Mouse (Mus musculus): ENCODE data around the gene Cmbl. TPM values are rescaled to one million over a fixed set of nuclear protein-coding genes. Genes with fewer than 3 reads are reported as not detected.
"Not testable (repeated sequence)": the region's sequence is repeated elsewhere in the genome, so short reads cannot be mapped to it uniquely, and the experiment has no call there.

Gene Cmbl
- polyA plus RNA-seq, 1 experiment from 2014 or later: 11.0 TPM

- ATAC-seq (ENCODE audit: insufficient read depth): no peak
- Histone ChIP-seq H3K27me3 (no peaks in the 10 kb centered on the region), H3K4me2 (no peak overlapping the region), H3K9me3 (replicated peaks) (no peaks in the 10 kb centered on the region), H3K4me1 (replicated peaks) (peaks cover 38% of the 10 kb centered on the region), H3K4me3 (replicated peaks) (no peak overlapping the region), H3K9ac (no peak overlapping the region), H3K27ac (replicated peaks) (no peak overlapping the region), H3K36me3 (replicated peaks) (no peaks in the 10 kb centered on the region)
- 37% methylated on average over 1 of the region's 1 CpGs for WGBS (ENCODE audit: insufficient replicate concordance)
These were observed 597 bp downstream of the Cmbl start for GRCm38 (mm10) chr15:31565786-31566185.

- H3K4me1 ChIP-seq (replicated peaks): peaks cover 52% of the 10 kb centered on the region
These were observed 2.2 kb downstream of the Cmbl start for GRCm38 (mm10) chr15:31567431-31567830.

DNA sequence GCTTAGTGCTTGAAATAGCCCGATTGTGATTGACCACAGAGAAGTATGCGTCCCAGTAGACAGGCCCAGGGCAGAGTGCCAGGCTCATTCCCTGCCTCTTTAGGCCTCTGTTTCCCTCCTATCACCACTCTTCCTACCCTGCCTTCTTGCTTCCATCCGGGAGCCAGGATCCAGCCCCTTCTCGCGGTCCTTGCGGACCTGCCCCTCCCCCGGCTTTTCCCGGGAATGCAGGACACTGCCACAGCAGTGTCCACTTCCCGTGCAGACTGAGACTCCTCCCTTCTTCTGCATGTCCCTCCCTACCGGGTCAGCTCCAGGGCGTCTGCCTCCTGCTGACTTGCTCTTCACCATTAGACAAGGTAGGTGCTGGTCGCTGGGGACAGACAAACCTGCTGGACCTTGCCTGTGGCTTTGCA is 3.4 kb downstream of the Cmbl start:
- Histone ChIP-seq H3K4me2 (peak overlapping the region; percentile 43), H3K9me3 (replicated peaks) (no peaks in the 10 kb centered on the region), H3K4me3 (replicated peaks) (peak overlapping the region; percentile 20; the same call in 1 of the 2 replicates), H3K27ac (replicated peaks) (no peak overlapping the region), H3K9ac (no peak overlapping the region), H3K36me3 (replicated peaks) (no peaks in the 10 kb centered on the region), H3K4me1 (replicated peaks) (peaks cover 56% of the 10 kb centered on the region), H3K27me3 (no peaks in the 10 kb centered on the region)
- ATAC-seq (ENCODE audit: insufficient read depth): peak; percentile 41; the same call in 1 of the 2 replicates
- 56% methylated on average over 12 of the region's 12 CpGs for WGBS (ENCODE audit: insufficient replicate concordance)

More at GRCm38 (mm10) chr15:31567431-31567830, 2.2 kb downstream of the Cmbl start:
- H3K9me3 ChIP-seq (replicated peaks): no peaks in the 10 kb centered on the region
- no peak overlapping the region for H3K4me2 ChIP-seq
- no peaks in the 10 kb centered on the region for H3K36me3 ChIP-seq (replicated peaks)
- no peak overlapping the region for H3K9ac ChIP-seq
- H3K4me3 ChIP-seq (replicated peaks): no peak overlapping the region
- no peak for ATAC-seq (ENCODE audit: insufficient read depth)
- 47% methylated on average over 7 of the region's 7 CpGs for WGBS (ENCODE audit: insufficient replicate concordance)
- H3K27me3 ChIP-seq: no peaks in the 10 kb centered on the region
- no peak overlapping the region for H3K27ac ChIP-seq (replicated peaks)

GRCm38 (mm10) chr15:31569325-31570022 is 4.3 kb downstream of the Cmbl start:
- H3K27me3 ChIP-seq: no peaks in the 10 kb centered on the region
- H3K9me3 ChIP-seq (replicated peaks): no peaks in the 10 kb centered on the region
- no peaks in the 10 kb centered on the region for H3K36me3 ChIP-seq (replicated peaks)
- 0 out of 2 replicates have a peak overlapping the region, but pooled peaks have one; percentile 14 for H3K27ac ChIP-seq (replicated peaks)
- no peak for ATAC-seq (ENCODE audit: insufficient read depth)
- H3K4me2 ChIP-seq: 0 out of 2 replicates have a peak overlapping the region, but pooled peaks have one; percentile 7
- no peak overlapping the region for H3K9ac ChIP-seq
- H3K4me3 ChIP-seq (replicated peaks): no peak overlapping the region
- WGBS (ENCODE audit: insufficient replicate concordance): 53% methylated on average over 9 of the region's 9 CpGs
- peaks cover 55% of the 10 kb centered on the region for H3K4me1 ChIP-seq (replicated peaks)

DNA sequence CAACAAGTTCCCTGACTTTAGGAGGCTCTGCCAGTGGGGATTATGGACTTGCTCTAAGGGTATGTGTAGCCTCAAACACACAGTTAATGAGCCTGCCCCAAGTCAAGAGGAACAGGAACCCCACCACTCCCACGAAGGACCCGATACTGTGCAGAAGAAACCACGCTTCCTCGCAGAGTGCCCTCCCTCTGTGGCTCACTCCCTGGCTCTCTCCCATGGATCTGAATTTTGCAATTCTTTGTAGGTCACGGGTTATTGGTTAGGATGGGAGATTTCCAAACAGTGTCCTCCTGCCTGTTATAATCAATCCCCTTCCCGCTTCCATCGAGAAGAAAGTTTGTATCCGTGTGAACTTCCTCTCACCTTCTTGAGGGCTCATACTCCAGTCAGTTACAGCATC is 5.8 kb downstream of the Cmbl start:
- 49% methylated on average over 8 of the region's 8 CpGs for WGBS (ENCODE audit: insufficient replicate concordance)

DNA sequence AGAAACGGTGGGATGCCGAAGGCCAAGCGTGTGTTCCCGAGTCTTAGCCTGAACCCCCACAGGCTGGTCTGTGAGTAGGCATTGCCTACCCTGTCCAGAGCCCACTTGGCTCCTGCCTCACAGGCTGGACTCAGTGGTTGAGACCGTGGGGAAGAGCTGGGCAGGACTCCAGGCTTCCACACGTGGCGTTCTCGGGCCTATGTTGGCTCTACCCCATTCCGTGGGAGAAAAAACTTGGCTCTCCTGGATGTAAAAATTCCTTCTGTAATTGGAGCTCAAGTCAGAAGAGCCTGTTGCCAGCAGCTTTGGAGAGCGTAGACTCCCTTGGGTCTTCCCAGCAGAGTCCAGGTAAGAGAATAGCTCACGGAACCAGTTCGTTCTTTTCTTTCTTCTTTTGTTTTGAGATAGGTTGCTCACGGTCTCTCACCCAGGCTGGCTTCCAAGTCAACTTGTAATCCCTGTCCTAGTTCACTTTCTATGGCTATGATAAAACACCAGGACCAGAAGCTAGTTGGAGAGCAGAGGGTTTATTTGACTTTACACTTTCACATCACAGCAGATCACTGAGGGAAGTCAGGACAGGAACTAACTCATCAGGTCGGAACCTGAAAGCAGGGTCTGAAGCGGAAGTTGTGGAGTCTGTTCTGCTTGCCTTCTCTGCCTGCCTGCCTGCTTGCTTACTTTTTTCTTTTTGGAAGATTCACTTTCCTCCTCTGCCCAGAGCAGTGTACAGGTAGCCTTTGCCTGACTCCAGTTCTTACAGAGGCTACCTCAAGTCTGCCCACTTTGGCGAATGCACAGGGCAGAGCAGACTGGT is 6.9 kb downstream of the Cmbl start:
- ATAC-seq (ENCODE audit: insufficient read depth): no peak
- H3K36me3 ChIP-seq (replicated peaks): no peaks in the 10 kb centered on the region
- no peak overlapping the region for H3K4me3 ChIP-seq (replicated peaks)
- 75% methylated on average over 16 of the region's 16 CpGs for WGBS (ENCODE audit: insufficient replicate concordance)
- peaks cover 55% of the 10 kb centered on the region for H3K4me1 ChIP-seq (replicated peaks)
- no peak overlapping the region for H3K27ac ChIP-seq (replicated peaks)
- H3K9me3 ChIP-seq (replicated peaks): no peaks in the 10 kb centered on the region
- H3K4me2 ChIP-seq: no peak overlapping the region
- H3K27me3 ChIP-seq: no peaks in the 10 kb centered on the region
- H3K9ac ChIP-seq: no peak overlapping the region

More for the DNA sequence above, 5.8 kb downstream of the Cmbl start:
- Histone ChIP-seq H3K27ac (replicated peaks) (no peak overlapping the region), H3K4me3 (replicated peaks) (no peak overlapping the region), H3K9me3 (replicated peaks) (no peaks in the 10 kb centered on the region), H3K27me3 (no peaks in the 10 kb centered on the region), H3K4me2 (no peak overlapping the region), H3K36me3 (replicated peaks) (no peaks in the 10 kb centered on the region), H3K4me1 (replicated peaks) (peaks cover 55% of the 10 kb centered on the region), H3K9ac (no peak overlapping the region)
- no peak for ATAC-seq (ENCODE audit: insufficient read depth)

- Histone ChIP-seq H3K9ac (no peak overlapping the region), H3K27me3 (no peaks in the 10 kb centered on the region), H3K4me3 (replicated peaks) (no peak overlapping the region), H3K36me3 (replicated peaks) (no peaks in the 10 kb centered on the region), H3K4me1 (replicated peaks) (peaks cover 47% of the 10 kb centered on the region), H3K4me2 (no peak overlapping the region), H3K9me3 (replicated peaks) (no peaks in the 10 kb centered on the region), H3K27ac (replicated peaks) (peak overlapping the region; percentile 31)
- ATAC-seq (ENCODE audit: insufficient read depth): peak; percentile 75
- WGBS (ENCODE audit: insufficient replicate concordance): 13% methylated on average over 4 of the region's 4 CpGs
These were observed 8.1 kb downstream of the Cmbl start for GRCm38 (mm10) chr15:31573287-31573686.

- Histone ChIP-seq H3K36me3 (replicated peaks) (no peaks in the 10 kb centered on the region), H3K27ac (replicated peaks) (peak overlapping the region; percentile 31), H3K4me2 (no peak overlapping the region), H3K9me3 (replicated peaks) (no peaks in the 10 kb centered on the region), H3K9ac (no peak overlapping the region), H3K4me1 (replicated peaks) (peaks cover 44% of the 10 kb centered on the region), H3K27me3 (no peaks in the 10 kb centered on the region), H3K4me3 (replicated peaks) (no peak overlapping the region)
- ATAC-seq (ENCODE audit: insufficient read depth): peak; percentile 54; the same call in 1 of the 2 replicates
These were observed 8.5 kb downstream of the Cmbl start for GRCm38 (mm10) chr15:31573692-31574091.

- no peaks in the 10 kb centered on the region for H3K27me3 ChIP-seq
- H3K36me3 ChIP-seq (replicated peaks): no peaks in the 10 kb centered on the region
- no peak overlapping the region for H3K4me2 ChIP-seq
- peaks cover 27% of the 10 kb centered on the region for H3K4me1 ChIP-seq (replicated peaks)
- no peak overlapping the region for H3K9ac ChIP-seq
- H3K4me3 ChIP-seq (replicated peaks): no peak overlapping the region
- H3K27ac ChIP-seq (replicated peaks): no peak overlapping the region
- 74% methylated on average over 5 of the region's 5 CpGs for WGBS (ENCODE audit: insufficient replicate concordance)
- ATAC-seq (ENCODE audit: insufficient read depth): no peak
- H3K9me3 ChIP-seq (replicated peaks): no peaks in the 10 kb centered on the region
These were observed 10.9 kb downstream of the Cmbl start for GRCm38 (mm10) chr15:31576076-31576475.

GRCm38 (mm10) chr15:31581086-31581485 is 15.9 kb downstream of the Cmbl start:
- H3K4me1 ChIP-seq (replicated peaks); H3K4me3 ChIP-seq (replicated peaks); H3K9ac ChIP-seq; H3K27me3 ChIP-seq; H3K27ac ChIP-seq (replicated peaks); ATAC-seq (ENCODE audit: insufficient read depth); H3K4me2 ChIP-seq; H3K36me3 ChIP-seq (replicated peaks); H3K9me3 ChIP-seq (replicated peaks): not testable (repeated sequence)
- 71% methylated on average over 2 of the region's 2 CpGs for WGBS (ENCODE audit: insufficient replicate concordance)

DNA sequence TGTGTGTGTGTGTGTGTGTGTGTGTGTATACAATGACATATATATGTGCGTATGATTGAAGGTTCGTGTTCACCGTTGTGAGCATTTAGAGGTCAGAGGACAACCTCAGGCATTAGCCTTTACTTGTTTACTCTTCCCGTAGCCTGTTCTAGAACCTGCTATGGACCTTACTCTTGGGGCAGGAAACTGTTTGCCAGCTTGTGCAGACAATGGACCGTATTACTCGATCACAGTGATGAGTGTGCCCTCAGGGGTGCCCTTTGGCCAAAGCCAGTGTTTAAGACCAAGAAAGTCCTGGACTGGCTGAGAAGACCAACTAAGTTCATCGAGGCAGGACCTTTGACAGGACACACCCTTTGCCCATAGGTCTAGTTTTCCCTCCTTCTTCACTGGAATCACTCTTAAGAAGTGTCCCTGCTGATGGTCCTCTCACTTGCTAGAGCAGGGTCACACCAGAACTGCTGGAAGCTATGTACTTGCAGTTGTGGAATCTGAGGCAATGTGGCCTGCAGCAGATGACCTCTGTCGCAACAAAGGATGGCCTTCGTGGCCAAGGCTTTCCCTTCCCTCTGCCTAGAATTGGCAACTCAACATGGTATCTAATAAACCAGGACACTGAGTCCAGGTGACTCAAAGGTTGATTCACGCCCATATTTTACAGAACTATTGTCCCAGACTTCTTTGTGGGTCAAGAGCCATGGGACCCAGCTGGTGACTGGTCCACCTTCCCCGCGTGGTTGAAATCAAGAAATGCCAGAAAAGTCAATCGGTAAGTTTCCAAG is 18.3 kb downstream of the Cmbl start:
- Histone ChIP-seq H3K27me3 (no peaks in the 10 kb centered on the region), H3K9ac (no peak overlapping the region), H3K4me1 (replicated peaks) (peaks cover 14% of the 10 kb centered on the region), H3K27ac (replicated peaks) (no peak overlapping the region), H3K4me3 (replicated peaks) (no peak overlapping the region), H3K4me2 (no peak overlapping the region), H3K9me3 (replicated peaks) (no peaks in the 10 kb centered on the region), H3K36me3 (replicated peaks) (no peaks in the 10 kb centered on the region)
- 65% methylated on average over 13 of the region's 13 CpGs for WGBS (ENCODE audit: insufficient replicate concordance)
- peak; percentile 35 for ATAC-seq (ENCODE audit: insufficient read depth)

Data from liver, embryonic 15.5 days (tissue).